Mouse (Mus musculus) brain, adult 10 weeks (tissue): ENCODE measurements around the gene Fhit. TPM values are rescaled to one million over a fixed set of nuclear protein-coding genes. Genes with fewer than 3 reads are reported as not detected.

ENCODE experiments used
- polyA plus RNA-seq: library from polyadenylated mRNA; stranded (reverse); fragments of 350-450 nt; fragmentation: Illumina TruSeq; extraction: RNeasy Lipid Tissue Mini Kit (QIAGEN cat#74804); gene quantifications from one replicate; pipeline ENCODE4 v1.2.3, GENCODE M21; 2015; ENCODE audit warnings: low read depth, low replicate concordance

Gene Fhit
- 11.9 TPM for polyA plus RNA-seq

DNA sequence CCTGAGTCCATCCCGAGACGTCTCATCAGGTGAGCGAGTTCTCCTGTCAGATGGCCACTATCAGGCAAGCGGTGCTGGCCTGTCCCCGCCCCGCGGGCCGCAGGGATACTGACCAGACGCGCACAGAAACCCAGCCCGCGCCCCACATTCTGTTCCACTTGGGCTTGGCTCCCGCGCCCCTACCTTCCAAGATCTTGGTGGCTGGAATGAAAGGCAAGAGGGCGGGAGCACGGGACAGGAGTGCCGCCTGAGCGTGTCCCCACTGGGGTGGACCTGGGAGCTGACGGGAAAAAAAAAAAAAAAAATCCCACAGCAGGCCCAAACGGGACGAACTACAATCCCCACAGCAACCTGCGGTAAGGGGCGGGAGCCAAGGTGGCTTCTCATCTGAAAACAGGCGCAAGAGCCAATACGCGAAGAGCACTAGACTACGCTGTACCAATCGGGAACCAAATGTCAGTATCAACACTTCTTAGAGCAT is at the start of gene Fhit:
Gene Fhit, minus strand, starts transcription at position 285 of the 481 bp plus-strand sequence.

Other genes starting within 250 kb of the Fhit start
- gene Gm3839, start 194.7 kb upstream of the Fhit start, polyA plus RNA-seq = 4.1 TPM